Mouse (Mus musculus) liver, embryonic 15.5 days (tissue): Measurements from ENCODE around the gene Ints14. TPM values are rescaled to one million over a fixed set of nuclear protein-coding genes. Genes with fewer than 3 reads are reported as not detected.
A peak's percentile ranks its signal among the peaks of the same experiment; 100 is the strongest.

ENCODE experiments used
- ATAC-seq: fragments of 200-750 bp; cut with Nextera tagmentation; 2 replicates; pipeline ENCODE4 v1.8.0; 2017; ENCODE audit warnings: moderate number of reproducible peaks, mild to moderate bottlenecking, moderate library complexity; ENCODE audit not compliant: insufficient read depth
- H3K27ac ChIP-seq: fragments of 300-500 bp; sonication (generic); replicated peaks from 2 replicates; pipeline ENCODE4 v1.5.1; 2015; ENCODE audit warnings: mild to moderate bottlenecking, inconsistent platforms
- H3K27me3 ChIP-seq: fragments of 300-500 bp; sonication (generic); 2 replicates; pipeline ENCODE4 v1.6.1; 2015; ENCODE audit warnings: mild to moderate bottlenecking, inconsistent platforms
- H3K36me3 ChIP-seq: fragments of 300-500 bp; sonication (generic); replicated peaks from 2 replicates; pipeline ENCODE4 v1.6.1; 2015; ENCODE audit warnings: moderate library complexity, mild to moderate bottlenecking, inconsistent platforms
- H3K4me1 ChIP-seq: fragments of 300-500 bp; sonication (generic); replicated peaks from 2 replicates; pipeline ENCODE4 v1.6.1; 2015; ENCODE audit warnings: inconsistent platforms
- H3K4me2 ChIP-seq: fragments of 300-500 bp; sonication (generic); 2 replicates; pipeline ENCODE4 v1.6.1; 2015; ENCODE audit warnings: moderate library complexity, mild to moderate bottlenecking, inconsistent platforms
- H3K4me3 ChIP-seq: fragments of 300-500 bp; sonication (generic); replicated peaks from 2 replicates; pipeline ENCODE4 v1.5.1; 2015; ENCODE audit warnings: mild to moderate bottlenecking, inconsistent platforms
- H3K9ac ChIP-seq: fragments of 300-500 bp; sonication (generic); 2 replicates; pipeline ENCODE4 v1.6.1; 2015; ENCODE audit warnings: moderate library complexity, mild to moderate bottlenecking, inconsistent platforms
- H3K9me3 ChIP-seq: fragments of 300-500 bp; sonication (generic); replicated peaks from 2 replicates; pipeline ENCODE4 v1.6.1; 2016; ENCODE audit warnings: inconsistent platforms
- WGBS: fragments of 180-500 bp; shearing (Covaris S2); methylation state at CpG from one replicate; pipeline ENCODE4 v1.1.7; 2015; ENCODE audit warnings: mixed read lengths; ENCODE audit not compliant: insufficient replicate concordance; 5-methylcytosine and 5-hydroxymethylcytosine counted together
- polyA plus RNA-seq: library from polyadenylated mRNA; unstranded; fragments of >200 nt; fragmentation: Nextera tagmentation; extraction: Ambion mirVana; gene quantifications from 2 replicates; pipeline ENCODE4 v1.2.1, GENCODE M21; 2015

The Ints14 gene
- polyA plus RNA-seq, 1 experiment from 2014 or later, result 21.0 TPM

GRCm38 (mm10) chr9:64936508-64936907 is 24.2 kb upstream of the Ints14 start:
- Histone ChIP-seq H3K27me3 (no peaks in the 10 kb centered on the region), H3K4me2 (peak overlapping the region; percentile 14), H3K27ac (peak overlapping the region; percentile 42; the same call in 1 of the 2 replicates), H3K4me3 (no peak overlapping the region), H3K9ac (no peak overlapping the region), H3K4me1 (peaks cover 73% of the 10 kb centered on the region), H3K9me3 (no peaks in the 10 kb centered on the region), H3K36me3 (no peaks in the 10 kb centered on the region)
- no peak for ATAC-seq
- WGBS, result 6% methylated on average over 6 of the region's 6 CpGs

DNA sequence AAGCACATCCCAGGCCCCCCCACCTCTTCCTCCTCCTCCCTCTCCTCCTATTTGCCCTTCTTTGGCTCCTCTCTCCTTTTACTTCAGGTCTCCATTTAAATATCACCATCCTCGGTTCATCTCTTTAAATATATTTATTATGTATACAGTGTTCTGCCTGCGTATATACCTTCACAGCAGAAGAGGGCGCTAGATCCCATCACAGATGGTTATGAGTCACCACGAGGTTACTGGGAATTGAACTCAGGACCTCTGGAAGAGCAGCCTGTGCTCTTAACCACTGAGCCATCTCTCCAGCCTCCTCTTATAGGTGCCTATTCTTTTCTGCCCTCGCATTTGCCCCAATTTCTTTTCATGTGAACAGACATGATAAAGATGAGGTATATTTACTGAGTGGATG is 23.2 kb upstream of the Ints14 start:
- no peak for ATAC-seq
- Histone ChIP-seq H3K27me3 (0 out of 2 replicates have a peak, but pooled peaks cover 5% of the 10 kb centered on the region), H3K4me3 (no peak overlapping the region), H3K9me3 (no peaks in the 10 kb centered on the region), H3K4me2 (no peak overlapping the region), H3K27ac (no peak overlapping the region), H3K36me3 (no peaks in the 10 kb centered on the region), H3K9ac (no peak overlapping the region), H3K4me1 (peaks cover 63% of the 10 kb centered on the region)
- WGBS, result 53% methylated on average over 5 of the region's 5 CpGs

DNA sequence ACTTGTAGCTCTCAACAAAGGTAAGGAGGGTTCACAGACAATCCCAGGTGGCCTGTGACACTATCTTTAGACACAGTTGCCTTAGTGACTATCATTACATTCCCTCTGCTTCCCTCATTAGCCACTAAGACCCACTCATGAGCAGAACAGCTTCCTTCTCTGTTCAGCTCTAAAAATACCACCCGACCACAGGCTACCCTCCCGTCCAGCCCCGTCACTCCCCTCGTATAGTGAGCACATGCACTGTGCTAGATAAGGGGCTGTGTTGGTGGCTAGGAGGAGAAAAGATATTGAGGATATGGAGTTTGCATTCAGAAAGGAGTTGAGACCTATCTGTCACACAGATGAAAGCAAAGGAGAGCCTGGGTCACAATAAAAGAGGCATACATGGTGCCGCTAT is 22.2 kb upstream of the Ints14 start:
- no peaks in the 10 kb centered on the region for H3K9me3 ChIP-seq
- H3K27me3 ChIP-seq, result peaks cover 10% of the 10 kb centered on the region
- H3K4me3 ChIP-seq, result 0 out of 2 replicates have a peak overlapping the region, but pooled peaks have one; percentile 9
- H3K36me3 ChIP-seq, result no peaks in the 10 kb centered on the region
- H3K9ac ChIP-seq, result no peak overlapping the region
- peak overlapping the region; percentile 58 for H3K27ac ChIP-seq
- H3K4me1 ChIP-seq, result peaks cover 53% of the 10 kb centered on the region
- 12% methylated on average over 5 of the region's 5 CpGs for WGBS
- peak; percentile 50 for ATAC-seq
- peak overlapping the region; percentile 56 for H3K4me2 ChIP-seq

DNA sequence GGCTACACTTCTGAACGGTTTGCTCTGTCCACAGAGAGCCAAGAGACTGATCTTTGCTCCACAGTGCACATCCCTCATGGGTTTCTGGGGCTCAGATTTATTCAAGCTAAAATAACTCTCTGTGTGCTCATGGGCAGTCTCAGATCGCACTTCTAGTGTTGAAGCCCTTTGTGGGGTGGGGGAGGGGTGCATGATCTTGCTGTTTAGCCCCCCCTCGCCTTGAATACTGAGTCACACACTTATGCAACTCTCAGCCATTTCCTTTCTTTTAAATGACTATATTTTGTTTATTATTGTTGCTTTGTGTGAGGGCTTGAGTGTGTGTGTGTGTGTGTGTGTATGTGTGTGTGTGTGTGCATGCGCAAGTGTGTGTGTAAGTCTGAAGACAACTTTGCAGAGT is 21.4 kb upstream of the Ints14 start:
- peak overlapping the region; percentile 56 for H3K4me2 ChIP-seq
- peaks cover 45% of the 10 kb centered on the region for H3K4me1 ChIP-seq
- H3K9ac ChIP-seq, result no peak overlapping the region
- peaks cover 14% of the 10 kb centered on the region for H3K27me3 ChIP-seq
- no peaks in the 10 kb centered on the region for H3K36me3 ChIP-seq
- ATAC-seq, result no peak
- peak overlapping the region; percentile 58 for H3K27ac ChIP-seq
- 23% methylated on average over 4 of the region's 4 CpGs for WGBS
- H3K4me3 ChIP-seq, result 0 out of 2 replicates have a peak overlapping the region, but pooled peaks have one; percentile 9
- H3K9me3 ChIP-seq, result no peaks in the 10 kb centered on the region

DNA sequence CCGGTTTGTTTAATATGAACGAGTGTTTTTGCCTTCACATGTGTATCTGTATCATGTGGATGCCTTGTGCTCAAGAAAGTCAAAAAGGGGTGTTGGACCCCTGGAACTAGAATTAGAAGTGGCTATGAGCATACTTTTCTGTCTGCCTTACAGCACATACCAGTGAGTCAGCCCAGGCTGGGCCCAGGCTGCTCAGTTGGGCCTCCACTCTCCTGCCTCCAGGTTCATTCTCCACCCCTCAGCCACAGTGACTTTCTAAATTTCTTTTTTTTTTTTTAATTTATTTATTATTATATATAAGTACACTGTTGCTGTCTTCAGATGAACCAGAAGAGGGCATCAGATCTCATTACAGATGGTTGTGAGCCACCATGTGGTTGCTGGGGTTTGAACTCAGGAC is 20.9 kb upstream of the Ints14 start:
- H3K9ac ChIP-seq, result no peak overlapping the region
- H3K4me3 ChIP-seq, result no peak overlapping the region
- H3K27ac ChIP-seq, result no peak overlapping the region
- no peak overlapping the region for H3K4me2 ChIP-seq
- no peaks in the 10 kb centered on the region for H3K9me3 ChIP-seq
- H3K4me1 ChIP-seq, result peaks cover 40% of the 10 kb centered on the region
- ATAC-seq, result no peak
- peaks cover 18% of the 10 kb centered on the region for H3K27me3 ChIP-seq
- H3K36me3 ChIP-seq, result no peaks in the 10 kb centered on the region
- WGBS, result 57% methylated on average over 2 of the region's 2 CpGs

DNA sequence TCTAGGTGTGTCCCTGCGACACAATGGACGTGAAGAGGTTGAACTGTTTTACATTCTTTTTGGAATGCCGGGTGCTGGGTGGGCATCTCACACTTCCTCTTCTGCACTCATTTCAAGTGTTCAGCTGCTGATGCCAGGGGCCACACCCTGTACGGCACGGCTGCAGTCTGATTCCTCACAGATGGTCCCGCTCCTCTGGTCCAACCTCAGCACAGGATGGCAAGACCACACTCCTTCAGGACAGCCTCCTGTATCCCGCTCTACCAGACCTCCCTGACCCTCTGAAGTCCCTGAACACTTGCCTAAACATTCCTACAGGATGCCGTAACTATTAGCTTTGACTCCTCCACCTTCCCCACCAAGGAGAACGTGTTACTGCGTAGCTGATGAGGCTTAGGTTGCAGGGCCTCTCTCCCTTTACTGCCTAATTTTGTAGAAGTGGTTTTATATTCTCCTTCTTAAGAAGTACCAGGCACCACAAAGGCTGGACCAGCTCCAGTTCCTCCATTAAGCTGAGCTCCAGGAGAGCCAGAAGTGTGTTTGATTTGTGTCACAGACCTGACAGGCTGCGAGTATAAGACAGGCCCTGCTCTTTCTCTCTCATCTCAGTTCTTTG is 19.9 kb upstream of the Ints14 start:
- no peak for ATAC-seq
- Histone ChIP-seq H3K9me3 (no peaks in the 10 kb centered on the region), H3K9ac (no peak overlapping the region), H3K27ac (no peak overlapping the region), H3K4me3 (no peak overlapping the region), H3K4me1 (peaks cover 30% of the 10 kb centered on the region), H3K36me3 (no peaks in the 10 kb centered on the region), H3K27me3 (peaks cover 25% of the 10 kb centered on the region), H3K4me2 (no peak overlapping the region)
- 73% methylated on average over 11 of the region's 11 CpGs for WGBS

- WGBS, result 74% methylated on average over 4 of the region's 4 CpGs
- Histone ChIP-seq H3K27ac (no peak overlapping the region), H3K9me3 (no peaks in the 10 kb centered on the region), H3K4me1 (peaks cover 22% of the 10 kb centered on the region), H3K4me2 (no peak overlapping the region), H3K27me3 (peaks cover 31% of the 10 kb centered on the region), H3K4me3 (no peak overlapping the region), H3K9ac (no peak overlapping the region), H3K36me3 (no peaks in the 10 kb centered on the region)
- no peak for ATAC-seq
These were observed 19.1 kb upstream of the Ints14 start for GRCm38 (mm10) chr9:64941650-64942049.

DNA sequence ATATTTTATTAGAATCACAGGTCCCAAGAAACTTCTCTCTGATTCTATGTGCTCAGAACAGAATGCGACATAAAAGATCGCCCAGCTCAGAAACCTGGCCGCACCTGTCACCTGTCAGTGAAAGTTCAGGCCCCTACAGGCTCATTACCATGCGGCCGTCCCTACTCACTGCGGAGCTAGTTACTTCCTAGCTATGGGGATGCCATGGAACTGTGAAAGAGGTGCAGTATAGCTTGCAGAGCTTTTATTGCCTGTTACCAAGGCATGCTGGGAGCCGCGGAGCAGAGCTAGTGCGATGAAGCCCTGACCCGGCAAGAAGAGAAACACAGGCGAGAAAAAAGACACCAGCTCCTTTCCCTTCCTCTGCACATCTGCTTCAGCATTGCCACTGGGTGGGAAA is 16.7 kb upstream of the Ints14 start:
- no peak overlapping the region for H3K4me2 ChIP-seq
- no peak overlapping the region for H3K4me3 ChIP-seq
- no peak for ATAC-seq
- peaks cover 10% of the 10 kb centered on the region for H3K4me1 ChIP-seq
- no peak overlapping the region for H3K27ac ChIP-seq
- no peak overlapping the region for H3K9ac ChIP-seq
- H3K27me3 ChIP-seq, result peaks cover 52% of the 10 kb centered on the region
- H3K9me3 ChIP-seq, result no peaks in the 10 kb centered on the region
- 36% methylated on average over 11 of the region's 11 CpGs for WGBS
- no peaks in the 10 kb centered on the region for H3K36me3 ChIP-seq

DNA sequence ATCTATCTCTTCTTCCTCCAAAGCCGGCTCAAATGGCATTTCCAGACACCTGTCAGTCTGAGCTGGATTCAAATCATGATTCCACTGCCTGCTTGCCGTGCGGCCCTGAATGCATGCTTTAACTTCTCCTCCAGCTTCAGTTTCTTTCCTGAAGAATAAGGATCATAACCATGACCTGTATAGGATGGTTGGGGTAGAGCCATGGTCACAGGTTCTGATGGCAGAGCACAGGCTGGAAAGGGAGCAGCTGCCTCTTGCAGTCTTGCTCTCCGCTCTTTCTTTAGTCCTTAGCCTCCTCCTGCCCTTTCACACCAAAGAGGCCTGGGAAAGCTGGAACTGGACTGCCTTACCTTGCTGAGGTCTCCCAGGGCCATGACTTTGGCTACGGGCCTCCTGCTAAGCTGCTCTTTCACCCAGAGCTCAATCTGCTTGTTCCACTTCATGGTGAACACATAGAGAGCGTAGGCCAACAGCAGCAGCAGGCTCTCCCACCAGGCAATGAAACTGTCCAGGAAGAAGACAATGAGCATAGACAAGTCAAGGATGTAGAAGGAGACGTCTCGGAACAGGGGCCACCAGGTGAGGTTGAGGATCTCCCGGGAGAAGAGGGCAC is 13.1 kb upstream of the Ints14 start:
- no peak for ATAC-seq
- Histone ChIP-seq H3K36me3 (no peaks in the 10 kb centered on the region), H3K27me3 (peaks cover 77% of the 10 kb centered on the region), H3K27ac (no peak overlapping the region), H3K4me3 (no peak overlapping the region), H3K9ac (no peak overlapping the region), H3K4me1 (peaks cover 13% of the 10 kb centered on the region), H3K9me3 (no peaks in the 10 kb centered on the region), H3K4me2 (no peak overlapping the region)
- 61% methylated on average over 9 of the region's 9 CpGs for WGBS

DNA sequence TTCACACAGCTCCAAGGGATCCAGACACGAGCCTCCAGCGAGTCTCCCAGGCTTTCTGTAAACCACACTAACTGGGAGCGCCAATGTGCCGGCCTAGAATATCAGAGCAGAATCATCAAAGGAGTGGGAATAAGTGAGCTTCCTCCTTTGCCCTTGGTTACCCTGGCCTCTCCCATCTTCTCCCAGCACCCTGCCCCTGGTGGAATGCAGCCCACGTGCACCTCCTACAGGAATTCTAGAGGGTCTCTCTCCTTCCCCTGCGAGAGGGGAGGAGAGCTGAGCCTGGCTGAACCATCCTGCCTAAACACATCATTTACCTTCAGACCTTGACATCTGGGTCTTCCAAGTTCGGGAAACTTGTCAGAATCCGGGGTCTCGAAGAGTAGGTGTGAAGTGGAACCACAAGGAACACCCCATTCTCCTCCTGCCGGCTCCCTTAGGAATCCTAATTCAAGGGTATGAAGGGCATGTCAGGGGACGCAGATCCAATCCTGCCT is 9.5 kb upstream of the Ints14 start, which contains the start of gene Slc24a1:
TSS of gene Slc24a1 (minus strand) at position 447 of the 497 bp plus-strand sequence.
- Histone ChIP-seq H3K4me2 (no peak within 1 kb of the TSS), H3K4me1 (peaks cover 35% of the 10 kb centered on the region), H3K9ac (no peak within 1 kb of the TSS), H3K27ac (no peak within 1 kb of the TSS), H3K36me3 (no peaks in the 10 kb centered on the region), H3K9me3 (no peaks in the 10 kb centered on the region), H3K4me3 (no peak within 1 kb of the TSS), H3K27me3 (peaks cover 55% of the 10 kb centered on the region)
- no peak for ATAC-seq
- 48% methylated on average over 11 of the region's 11 CpGs for WGBS

GRCm38 (mm10) chr9:64952055-64952454 is 8.7 kb upstream of the Ints14 start:
- H3K4me2 ChIP-seq, result no peak overlapping the region
- H3K27ac ChIP-seq, result no peak overlapping the region
- H3K36me3 ChIP-seq, result no peaks in the 10 kb centered on the region
- WGBS, result 25% methylated on average over 5 of the region's 5 CpGs
- H3K4me3 ChIP-seq, result no peak overlapping the region
- peaks cover 38% of the 10 kb centered on the region for H3K4me1 ChIP-seq
- no peak overlapping the region for H3K9ac ChIP-seq
- H3K27me3 ChIP-seq, result peaks cover 49% of the 10 kb centered on the region
- no peaks in the 10 kb centered on the region for H3K9me3 ChIP-seq
- no peak for ATAC-seq
